Mouse (Mus musculus): ENCODE results near the gene Zfp691. TPM values are rescaled to one million over a fixed set of nuclear protein-coding genes. Genes with fewer than 3 reads are reported as not detected.

Zfp691 gene
- polyA plus RNA-seq, 1 experiment = 7.2 TPM

DNA sequence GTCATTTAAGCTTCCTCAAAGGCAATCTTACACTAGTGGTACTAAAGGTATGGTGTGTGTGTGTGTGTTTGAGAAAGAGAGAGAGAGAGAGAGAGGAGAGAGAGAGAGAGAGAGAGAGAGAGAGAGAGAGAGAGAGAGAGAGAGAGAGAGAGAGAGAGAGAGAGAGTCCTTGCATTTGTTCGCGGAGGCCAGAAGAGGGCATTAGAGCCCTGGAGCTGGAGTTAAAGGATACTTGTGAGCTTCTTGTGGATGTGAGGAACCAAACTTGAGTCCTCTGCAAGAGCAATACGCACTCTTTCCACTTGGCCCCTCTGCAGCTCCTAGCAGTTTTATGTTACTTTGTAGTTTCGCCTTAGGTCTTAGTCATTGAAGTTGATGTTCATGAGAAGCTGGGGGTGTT, 11.0 kb downstream of the Zfp691 start:
- no peak for TF ChIP-seq E2F4 (IDR thresholded peaks at IDR 0.05; ENCODE audit: insufficient read depth)
- no peak for TF ChIP-seq TCF12 (IDR thresholded peaks at IDR 0.05; ENCODE audit: insufficient read depth, poor library complexity, severe bottlenecking)
- TF ChIP-seq SRF (IDR thresholded peaks at IDR 0.05; ENCODE audit: control insufficient read depth, insufficient read length, low read depth) = no peak
- Histone ChIP-seq H3K4me3 (no peak overlapping the region), H3K4me2 (ENCODE audit: low read depth) (no peak overlapping the region), H3ac (ENCODE audit: control insufficient read depth, insufficient read length) (no peak overlapping the region), H3K36me3 (ENCODE audit: control insufficient read depth, insufficient read depth) (no peaks in the 10 kb centered on the region), H3K79me2 (ENCODE audit: control insufficient read depth, insufficient read depth) (no peaks in the 10 kb centered on the region), H3K27me3 (ENCODE audit: control insufficient read depth, insufficient read depth, insufficient read length) (no peaks in the 10 kb centered on the region)

- Histone ChIP-seq H3K4me2 (ENCODE audit: low read depth) (no peak overlapping the region), H3K4me3 (no peak overlapping the region)
- TF ChIP-seq TCF12 (IDR thresholded peaks at IDR 0.05; ENCODE audit: insufficient read depth, poor library complexity, severe bottlenecking) (no peak), MAX (IDR thresholded peaks at IDR 0.05; ENCODE audit: low read depth) (no peak)
These were observed 12.6 kb downstream of the Zfp691 start for GRCm38 (mm10) chr4:119161358-119161757.

DNA sequence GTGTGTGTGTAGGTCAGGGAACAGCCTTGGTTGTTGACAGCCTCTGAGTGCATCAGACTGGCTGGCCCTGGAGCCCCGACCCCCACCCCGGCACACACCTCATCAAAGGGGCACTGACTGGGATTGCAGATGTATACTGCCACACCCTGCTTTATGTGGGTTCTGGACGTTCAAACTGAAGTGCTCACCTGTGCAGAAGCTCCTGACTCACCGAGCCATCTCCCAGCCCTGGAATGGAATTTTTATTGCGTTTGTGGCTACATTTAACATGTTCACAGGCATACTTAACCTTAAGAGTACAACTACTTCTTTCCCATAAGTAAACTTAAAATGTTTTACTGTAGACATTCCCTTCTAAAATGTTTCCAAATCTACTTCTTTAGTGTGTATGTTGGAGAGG, 16.1 kb downstream of the Zfp691 start:
- TF ChIP-seq MAX (IDR thresholded peaks at IDR 0.05; ENCODE audit: low read depth) (no peak), CEBPB (IDR thresholded peaks at IDR 0.05; ENCODE audit: insufficient read depth, poor library complexity, severe bottlenecking) (no peak), MYOG (IDR thresholded peaks at IDR 0.05; ENCODE audit: control insufficient read depth in 1 of 3, insufficient read depth in 1 of 3, insufficient read length in 2 of 3, low read depth in 2 of 3) (no peak), POLR2A (IDR thresholded peaks at IDR 0.05; ENCODE audit: insufficient read length, low read depth) (no peak), SRF (IDR thresholded peaks at IDR 0.05; ENCODE audit: control insufficient read depth, insufficient read length, low read depth) (no peak), REST (IDR thresholded peaks at IDR 0.05; ENCODE audit: insufficient read depth, insufficient read length) (no peak), POLR2AphosphoS2 (IDR thresholded peaks at IDR 0.05; ENCODE audit: insufficient read length, low read depth) (no peak), USF1 (IDR thresholded peaks at IDR 0.05; ENCODE audit: low read depth) (no peak), E2F4 (IDR thresholded peaks at IDR 0.05; ENCODE audit: insufficient read depth) (no peak), TCF3 (IDR thresholded peaks at IDR 0.05; ENCODE audit: insufficient read length, low read depth) (no peak), TCF12 (IDR thresholded peaks at IDR 0.05; ENCODE audit: insufficient read depth, poor library complexity, severe bottlenecking) (no peak), MYOD1 (IDR thresholded peaks at IDR 0.05; ENCODE audit: control insufficient read depth in 1 of 3, insufficient read length in 2 of 3, low read depth in 2 of 3) (no peak)
- no peaks in the 10 kb centered on the region for H3K79me2 ChIP-seq (ENCODE audit: control insufficient read depth, insufficient read depth)
- no peak overlapping the region for H3ac ChIP-seq (ENCODE audit: control insufficient read depth, insufficient read length)
- no peak overlapping the region for H3K4me3 ChIP-seq
- no peaks in the 10 kb centered on the region for H3K36me3 ChIP-seq (ENCODE audit: control insufficient read depth, insufficient read depth)
- no peaks in the 10 kb centered on the region for H3K27me3 ChIP-seq (ENCODE audit: control insufficient read depth, insufficient read depth, insufficient read length)
- no peak overlapping the region for H3K4me2 ChIP-seq (ENCODE audit: low read depth)

More at GRCm38 (mm10) chr4:119161358-119161757, 12.6 kb downstream of the Zfp691 start:
- Histone ChIP-seq H3ac (ENCODE audit: control insufficient read depth, insufficient read length) (no peak overlapping the region), H3K79me2 (ENCODE audit: control insufficient read depth, insufficient read depth) (no peaks in the 10 kb centered on the region), H3K36me3 (ENCODE audit: control insufficient read depth, insufficient read depth) (no peaks in the 10 kb centered on the region), H3K27me3 (ENCODE audit: control insufficient read depth, insufficient read depth, insufficient read length) (no peaks in the 10 kb centered on the region)

DNA sequence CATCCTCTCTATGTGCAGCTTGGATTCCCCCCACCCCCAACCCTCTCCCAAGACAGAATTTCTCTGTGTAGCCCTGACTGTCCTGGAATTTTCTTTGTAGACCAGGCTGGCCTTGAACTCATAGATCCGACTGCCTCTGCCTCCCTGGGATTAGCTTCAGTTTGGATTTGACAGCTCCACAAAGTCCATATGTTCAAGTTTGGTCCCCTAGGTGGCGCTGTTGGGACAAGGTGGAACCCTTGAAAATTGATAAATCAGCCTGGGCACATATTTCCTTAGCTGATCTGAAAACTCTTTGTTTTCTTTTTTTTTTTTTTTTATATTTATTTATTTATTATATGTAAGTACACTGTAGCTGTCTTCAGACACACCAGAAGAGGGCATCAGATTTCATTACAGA, 16.8 kb downstream of the Zfp691 start:
- TF ChIP-seq POLR2A (IDR thresholded peaks at IDR 0.05; ENCODE audit: insufficient read length, low read depth) (no peak), MYOG (IDR thresholded peaks at IDR 0.05; ENCODE audit: control insufficient read depth in 1 of 3, insufficient read depth in 1 of 3, insufficient read length in 2 of 3, low read depth in 2 of 3) (no peak), SRF (IDR thresholded peaks at IDR 0.05; ENCODE audit: control insufficient read depth, insufficient read length, low read depth) (no peak), REST (IDR thresholded peaks at IDR 0.05; ENCODE audit: insufficient read depth, insufficient read length) (no peak), TCF12 (IDR thresholded peaks at IDR 0.05; ENCODE audit: insufficient read depth, poor library complexity, severe bottlenecking) (no peak), USF1 (IDR thresholded peaks at IDR 0.05; ENCODE audit: low read depth) (no peak), MAX (IDR thresholded peaks at IDR 0.05; ENCODE audit: low read depth) (no peak), TCF3 (IDR thresholded peaks at IDR 0.05; ENCODE audit: insufficient read length, low read depth) (no peak), MYOD1 (IDR thresholded peaks at IDR 0.05; ENCODE audit: control insufficient read depth in 1 of 3, insufficient read length in 2 of 3, low read depth in 2 of 3) (no peak), CEBPB (IDR thresholded peaks at IDR 0.05; ENCODE audit: insufficient read depth, poor library complexity, severe bottlenecking) (no peak), E2F4 (IDR thresholded peaks at IDR 0.05; ENCODE audit: insufficient read depth) (no peak), POLR2AphosphoS2 (IDR thresholded peaks at IDR 0.05; ENCODE audit: insufficient read length, low read depth) (no peak)

GRCm38 (mm10) chr4:119148741-119149140, 25.3 kb downstream of the Zfp691 start:
- H3K27me3 ChIP-seq (ENCODE audit: control insufficient read depth, insufficient read depth, insufficient read length) = no peaks in the 10 kb centered on the region
- TF ChIP-seq POLR2A (IDR thresholded peaks at IDR 0.05; ENCODE audit: insufficient read length, low read depth) (no peak), E2F4 (IDR thresholded peaks at IDR 0.05; ENCODE audit: insufficient read depth) (no peak), TCF3 (IDR thresholded peaks at IDR 0.05; ENCODE audit: insufficient read length, low read depth) (no peak), REST (IDR thresholded peaks at IDR 0.05; ENCODE audit: insufficient read depth, insufficient read length) (no peak), MYOD1 (IDR thresholded peaks at IDR 0.05; ENCODE audit: control insufficient read depth in 1 of 3, insufficient read length in 2 of 3, low read depth in 2 of 3) (no peak), MAX (IDR thresholded peaks at IDR 0.05; ENCODE audit: low read depth) (no peak), USF1 (IDR thresholded peaks at IDR 0.05; ENCODE audit: low read depth) (no peak), SRF (IDR thresholded peaks at IDR 0.05; ENCODE audit: control insufficient read depth, insufficient read length, low read depth) (no peak), CEBPB (IDR thresholded peaks at IDR 0.05; ENCODE audit: insufficient read depth, poor library complexity, severe bottlenecking) (no peak), POLR2AphosphoS2 (IDR thresholded peaks at IDR 0.05; ENCODE audit: insufficient read length, low read depth) (no peak), MYOG (IDR thresholded peaks at IDR 0.05; ENCODE audit: control insufficient read depth in 1 of 3, insufficient read depth in 1 of 3, insufficient read length in 2 of 3, low read depth in 2 of 3) (no peak), TCF12 (IDR thresholded peaks at IDR 0.05; ENCODE audit: insufficient read depth, poor library complexity, severe bottlenecking) (no peak)
- no peak overlapping the region for H3ac ChIP-seq (ENCODE audit: control insufficient read depth, insufficient read length)
- no peak overlapping the region for H3K4me2 ChIP-seq (ENCODE audit: low read depth)
- H3K36me3 ChIP-seq (ENCODE audit: control insufficient read depth, insufficient read depth) = no peaks in the 10 kb centered on the region
- no peaks in the 10 kb centered on the region for H3K79me2 ChIP-seq (ENCODE audit: control insufficient read depth, insufficient read depth)
- no peak overlapping the region for H3K4me3 ChIP-seq

More for the DNA sequence above, 16.8 kb downstream of the Zfp691 start:
- H3K79me2 ChIP-seq (ENCODE audit: control insufficient read depth, insufficient read depth) = no peaks in the 10 kb centered on the region
- H3K36me3 ChIP-seq (ENCODE audit: control insufficient read depth, insufficient read depth) = no peaks in the 10 kb centered on the region
- H3K27me3 ChIP-seq (ENCODE audit: control insufficient read depth, insufficient read depth, insufficient read length) = no peaks in the 10 kb centered on the region
- H3K4me2 ChIP-seq (ENCODE audit: low read depth) = no peak overlapping the region
- no peak overlapping the region for H3K4me3 ChIP-seq
- H3ac ChIP-seq (ENCODE audit: control insufficient read depth, insufficient read length) = no peak overlapping the region
